Mouse (Mus musculus) lung, postnatal 25 days (tissue): ENCODE data around the gene Tbxas1.
A peak's percentile ranks its signal among the peaks of the same experiment; 100 is the strongest.

Experiments used
- DNase-seq: peaks from one replicate; pipeline ENCODE4 v3.0.0; 2022; ENCODE audit warnings: low spot score

Tbxas1 gene

DNA sequence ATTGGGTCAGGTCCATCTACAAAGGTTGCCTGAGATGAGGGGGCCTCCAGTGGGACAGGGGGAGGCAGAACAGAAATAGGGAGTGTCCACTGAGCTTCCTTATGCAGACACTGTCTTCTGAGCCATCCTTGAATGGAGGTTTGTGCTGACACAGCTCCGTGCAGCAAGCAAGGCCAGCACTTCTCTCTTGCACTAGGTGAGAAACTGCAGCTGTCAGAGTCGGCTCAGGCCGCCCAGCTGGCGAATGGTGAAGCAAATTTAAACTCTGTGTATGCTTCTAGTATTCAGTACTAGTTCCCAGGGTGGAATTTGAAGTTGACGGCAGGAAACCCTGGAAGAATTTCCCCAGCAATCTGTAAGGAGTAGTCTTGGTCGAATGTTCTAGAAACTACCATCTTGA, 175.6 kb downstream of the Tbxas1 start:
- no peak for DNase-seq

DNA sequence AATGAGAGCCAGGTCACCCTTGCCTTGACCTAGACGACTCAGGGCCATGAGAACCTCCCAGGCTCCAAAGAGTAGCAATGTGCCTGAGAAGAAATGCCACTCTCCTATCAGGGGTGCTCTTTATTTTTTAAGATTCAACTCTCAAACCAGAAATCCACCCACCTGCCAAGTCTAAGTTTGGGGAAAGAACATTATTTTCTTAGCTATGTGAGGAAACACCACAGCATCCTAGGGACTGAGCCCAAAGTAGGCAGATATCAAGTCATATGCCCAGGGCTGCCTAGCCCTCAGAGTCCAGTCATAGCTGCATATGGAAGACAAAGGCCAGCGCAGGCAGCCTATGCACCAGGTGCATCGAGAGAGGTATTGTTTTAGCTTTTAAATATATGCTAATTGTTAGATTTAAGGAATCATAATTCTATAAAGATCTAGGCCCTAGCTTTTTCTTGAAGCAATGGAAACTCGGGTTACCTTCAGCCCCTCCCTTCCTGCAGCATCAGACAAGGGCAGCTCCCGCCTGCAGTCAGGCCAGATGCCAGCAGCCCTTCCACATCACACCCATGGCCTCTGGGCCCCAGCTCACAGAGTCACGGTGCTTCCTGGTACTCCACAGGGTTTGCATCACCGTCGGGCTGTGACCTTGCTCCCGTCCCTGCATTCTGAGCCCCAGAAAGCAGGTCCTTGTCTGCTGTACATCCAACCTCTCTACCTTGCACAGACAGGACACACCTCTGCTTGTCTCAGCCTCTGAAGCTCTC, 176.8 kb downstream of the Tbxas1 start:
- DNase-seq, result no peak

DNA sequence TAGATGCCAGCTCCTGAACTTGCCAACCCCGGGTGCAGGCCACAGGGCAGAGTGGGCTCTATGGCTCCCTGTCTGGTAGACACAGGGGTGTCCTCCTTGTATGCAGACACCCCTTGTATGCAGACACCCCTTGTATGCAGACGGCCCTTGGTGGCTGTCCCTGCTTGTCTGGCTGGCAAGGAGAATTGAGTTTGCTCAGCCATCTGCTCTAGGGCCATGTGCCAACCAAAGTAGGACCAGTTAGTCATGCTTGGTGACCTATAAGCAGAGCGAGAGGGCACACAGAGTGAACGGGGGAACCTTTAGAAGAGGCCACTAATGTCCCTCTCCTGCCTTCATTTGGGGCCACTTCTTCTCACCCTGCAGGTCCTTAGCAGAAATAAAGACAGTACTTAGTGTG, 177.4 kb downstream of the Tbxas1 start:
- DNase-seq, result no peak

DNA sequence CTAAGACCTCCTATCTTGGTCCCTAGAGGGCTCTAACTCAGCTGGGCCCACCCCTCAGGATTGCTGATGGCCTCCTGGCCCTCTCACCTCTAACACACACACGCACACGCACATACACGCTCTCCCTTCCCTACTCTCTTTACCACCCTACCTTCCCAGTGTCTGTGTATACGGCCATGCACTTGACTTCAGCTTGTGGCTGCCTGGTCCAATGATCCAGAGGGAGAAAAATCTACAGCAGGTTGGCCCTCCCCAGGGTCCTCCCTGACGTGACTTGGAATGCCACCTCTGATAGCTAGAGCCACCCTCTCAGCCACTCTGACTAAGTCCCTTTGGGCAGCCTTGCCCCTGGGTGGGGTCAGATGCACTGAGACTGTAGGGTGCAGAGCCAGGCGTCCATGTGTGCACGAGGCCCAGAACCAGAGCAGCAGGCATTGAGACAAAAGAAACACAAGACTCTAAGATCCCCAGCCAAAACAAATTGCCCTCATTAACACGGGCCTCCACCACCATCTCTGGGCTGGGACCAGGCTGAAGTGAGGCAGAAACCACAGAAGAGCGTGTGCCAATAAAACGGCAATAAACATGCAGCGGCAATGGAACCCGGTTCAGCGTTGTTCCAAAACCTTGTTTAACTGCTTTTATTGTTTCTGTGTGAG, 179.1 kb downstream of the Tbxas1 start:
- no peak for DNase-seq

DNA sequence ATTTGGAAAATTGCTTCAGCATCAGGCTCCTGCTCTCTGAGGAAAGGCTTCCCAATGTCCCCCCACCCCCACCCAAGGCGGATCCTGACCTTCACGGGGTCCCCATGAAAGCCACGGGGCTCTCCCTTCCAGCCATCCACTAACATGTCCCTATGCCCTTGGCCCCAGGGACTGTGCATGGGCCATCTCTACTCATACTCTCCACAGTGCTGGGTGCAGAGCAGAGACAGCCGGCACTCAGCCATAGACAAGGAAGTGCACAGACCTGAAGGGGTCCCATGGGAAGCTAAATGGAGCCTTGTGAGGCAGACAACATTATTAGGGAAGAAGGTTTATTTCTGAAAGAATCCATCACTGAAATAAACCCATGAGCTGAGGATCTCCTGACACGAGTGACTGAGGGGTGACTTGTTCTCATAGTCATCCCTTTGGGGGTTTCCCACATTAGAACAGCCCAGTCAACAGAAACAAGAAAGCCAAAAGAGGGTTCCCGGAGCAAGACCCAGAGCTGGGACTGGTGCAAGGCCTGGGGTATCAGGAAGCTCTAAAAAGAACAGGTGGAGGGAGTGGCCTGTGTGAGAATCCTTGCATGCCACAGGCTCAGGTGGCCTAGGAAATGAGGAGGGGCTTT, 179.8 kb downstream of the Tbxas1 start:
- no peak for DNase-seq

GRCm38 (mm10) chr6:39055831-39056261, 180.6 kb downstream of the Tbxas1 start:
- DNase-seq, result no peak

GRCm38 (mm10) chr6:39057161-39057560, 182.0 kb downstream of the Tbxas1 start:
- no peak for DNase-seq

DNA sequence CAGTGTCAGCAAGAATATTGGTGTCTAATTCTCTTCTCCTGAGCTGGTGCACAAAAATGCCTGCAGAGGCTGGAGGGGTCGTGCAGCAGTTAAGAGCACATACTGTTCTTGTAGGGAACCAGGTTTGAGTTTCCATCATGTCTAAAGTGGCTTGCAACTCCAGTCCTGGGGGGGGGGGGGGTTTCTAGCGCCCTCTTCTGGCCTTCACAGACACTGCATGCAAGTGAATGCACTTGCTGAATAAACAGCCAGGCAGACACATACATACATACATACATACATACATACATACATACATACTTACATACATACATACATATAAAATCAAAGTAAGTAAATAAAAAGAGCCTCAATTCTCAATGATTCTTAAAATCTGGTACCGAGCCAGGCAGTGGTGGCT, 183.2 kb downstream of the Tbxas1 start:
- DNase-seq, result no peak

GRCm38 (mm10) chr6:39058936-39059335, 183.7 kb downstream of the Tbxas1 start:
- peak; percentile 37 for DNase-seq

DNA sequence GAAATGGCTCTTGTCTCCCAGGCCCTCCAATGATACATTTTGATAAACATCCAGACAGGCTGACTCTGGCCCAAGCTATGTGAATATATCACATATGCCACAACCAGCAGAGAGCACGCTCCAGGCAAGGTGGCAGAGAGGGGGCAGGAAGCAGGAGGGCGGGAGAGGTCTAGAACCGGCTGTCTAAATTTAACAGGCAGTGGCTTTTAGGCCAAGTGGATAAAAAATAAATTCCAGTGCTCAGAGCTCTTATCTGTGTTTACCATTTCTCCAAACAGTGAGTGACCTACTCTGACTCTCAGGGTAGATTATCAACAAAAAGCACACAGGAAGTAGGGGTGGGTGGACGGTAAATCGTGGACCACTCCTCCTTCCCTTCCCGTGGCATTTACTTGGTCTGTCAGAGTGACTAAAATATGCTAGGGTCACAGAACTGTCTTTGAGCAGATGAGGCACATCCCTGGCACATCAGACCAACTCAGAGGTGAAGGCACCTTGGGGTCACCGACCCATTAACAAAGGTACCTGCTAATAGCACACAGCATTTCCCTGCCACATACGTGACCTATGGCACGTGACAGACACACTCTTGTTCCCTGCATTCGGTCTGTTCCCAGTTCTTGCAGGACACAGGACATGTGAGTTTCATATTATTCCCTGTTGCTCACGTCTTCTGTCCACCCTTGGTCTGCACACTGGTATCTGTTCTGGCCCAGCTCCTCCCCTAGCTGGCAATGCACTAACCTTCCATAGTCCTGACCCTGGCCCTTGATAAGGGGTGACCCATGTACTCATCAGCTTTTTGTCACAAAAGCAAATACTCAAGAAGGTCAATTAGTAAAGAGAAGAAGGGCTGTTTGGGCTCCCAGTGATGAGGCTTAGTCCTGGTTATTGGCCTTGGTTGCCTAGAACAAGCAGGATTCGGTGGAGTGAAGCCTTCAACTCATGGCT, 184.6 kb downstream of the Tbxas1 start:
- DNase-seq, result peak; percentile 77

DNA sequence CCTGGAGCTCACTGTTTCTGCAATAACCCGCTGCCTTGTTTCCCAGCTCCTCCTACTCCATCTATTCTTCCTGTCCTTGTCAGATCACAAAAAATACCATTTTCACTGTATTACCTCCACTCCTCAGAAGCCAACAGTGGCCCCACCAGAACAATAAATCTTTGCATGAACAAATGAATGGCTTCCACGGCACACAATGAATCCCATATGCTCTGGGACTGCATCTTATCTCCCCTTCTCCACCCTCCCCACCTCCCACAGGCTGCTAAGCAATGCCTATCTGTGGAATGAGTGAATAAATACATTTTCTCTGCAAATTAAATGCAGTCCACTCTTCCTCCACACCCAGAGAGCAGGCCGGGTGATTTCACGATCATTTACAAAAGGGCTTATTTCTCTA, 186.0 kb downstream of the Tbxas1 start:
- DNase-seq, result no peak

DNA sequence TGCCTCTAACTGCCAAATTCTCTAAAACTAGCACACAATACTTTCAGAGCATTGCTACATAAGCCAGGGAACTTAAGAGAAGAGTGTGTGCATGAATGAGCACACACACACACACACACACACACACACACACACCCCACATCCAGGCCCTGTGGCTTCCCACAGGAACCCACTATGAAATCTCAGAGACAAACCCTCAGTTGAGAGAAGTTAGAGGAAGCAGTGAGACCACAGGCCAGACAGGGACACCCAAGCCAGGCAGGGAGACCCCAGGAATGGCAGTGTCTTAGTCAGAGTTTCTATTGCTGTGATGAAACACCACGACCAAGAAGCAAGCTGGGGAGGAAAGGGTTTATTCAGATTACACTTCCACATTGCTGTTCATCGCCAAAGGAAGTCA, 188.3 kb downstream of the Tbxas1 start:
- no peak for DNase-seq

GRCm38 (mm10) chr6:39066935-39067578, 191.9 kb downstream of the Tbxas1 start:
- peak; percentile 79 for DNase-seq

- no peak for DNase-seq
Measured at GRCm38 (mm10) chr6:39072664-39073063, 197.5 kb downstream of the Tbxas1 start.

GRCm38 (mm10) chr6:39074186-39074585, 199.0 kb downstream of the Tbxas1 start:
- DNase-seq, result no peak

DNA sequence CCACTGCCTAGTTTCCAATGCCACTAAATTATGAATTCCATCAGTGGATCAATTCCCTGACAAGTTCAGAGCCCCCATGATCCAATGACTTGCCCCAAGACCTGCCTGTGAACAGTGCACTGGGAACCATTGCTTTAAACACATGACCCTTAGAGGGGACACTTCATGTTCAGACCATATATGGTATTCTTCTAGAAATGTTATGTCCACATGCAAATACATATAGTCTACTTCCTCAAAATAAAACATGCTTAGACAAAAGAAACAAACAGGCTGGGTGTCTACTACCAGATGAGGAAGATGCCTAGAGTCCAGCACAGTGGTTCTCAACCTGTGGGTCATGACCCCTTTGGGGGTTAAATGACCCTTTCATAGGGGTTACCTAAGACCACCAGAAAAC, 201.3 kb downstream of the Tbxas1 start:
- no peak for DNase-seq

DNA sequence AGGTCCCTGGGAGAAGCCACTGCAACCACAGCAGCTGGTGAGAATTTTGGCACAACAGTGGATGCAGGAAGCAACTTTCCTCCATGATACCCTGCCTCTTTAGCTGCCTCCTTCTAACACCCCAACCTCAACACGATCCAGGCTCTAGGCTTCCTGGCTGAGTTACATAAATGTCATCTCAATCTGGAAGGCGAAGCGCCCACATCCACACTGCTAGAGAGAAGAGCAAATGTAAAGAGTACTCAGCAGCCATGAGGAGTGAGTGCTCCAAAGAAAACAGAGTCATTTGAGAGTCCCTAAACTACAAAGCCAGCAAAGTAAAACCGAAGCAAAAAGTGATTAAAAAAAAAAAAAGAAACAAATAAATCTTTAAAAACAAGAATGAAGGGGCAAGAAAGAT, 229.4 kb downstream of the Tbxas1 start:
- no peak for DNase-seq

DNA sequence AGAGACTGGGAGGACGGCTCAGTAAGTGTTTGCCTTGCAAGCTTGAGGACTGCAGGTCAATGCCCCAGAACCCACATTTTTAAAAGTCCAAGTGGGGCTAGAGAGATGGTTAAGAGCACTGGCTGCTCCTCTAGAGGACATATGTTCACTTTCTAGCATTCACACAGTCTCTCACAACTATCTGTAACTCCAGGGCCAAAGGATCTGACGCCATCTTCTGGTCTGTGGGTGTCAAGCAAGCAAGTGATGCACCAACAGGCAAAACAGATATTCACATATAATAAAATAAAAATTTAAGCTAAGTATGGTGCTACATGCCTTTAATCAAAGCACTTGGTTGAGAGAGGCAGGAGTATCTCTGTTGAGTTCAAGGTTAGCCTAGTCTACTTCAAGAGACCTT, 231.6 kb downstream of the Tbxas1 start:
- no peak for DNase-seq

DNA sequence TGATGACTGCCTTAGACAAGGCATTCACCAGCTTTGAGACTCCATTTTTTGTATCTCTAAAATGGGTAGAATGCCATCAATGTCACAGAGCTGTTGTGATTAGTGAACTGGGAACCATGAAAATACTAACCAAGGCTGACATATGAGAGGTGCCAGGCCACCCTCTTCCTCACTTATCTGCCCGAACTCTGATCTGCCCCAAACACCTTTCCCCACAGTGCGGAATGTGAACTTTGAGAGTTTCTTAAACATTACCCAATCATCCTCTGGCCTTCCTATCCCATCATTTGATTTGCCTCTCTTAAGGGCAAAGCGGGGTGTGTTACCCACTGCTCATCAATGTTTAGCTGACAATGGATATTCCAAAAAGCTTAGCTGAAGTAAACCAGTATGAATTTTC, 237.5 kb downstream of the Tbxas1 start:
- no peak for DNase-seq

DNA sequence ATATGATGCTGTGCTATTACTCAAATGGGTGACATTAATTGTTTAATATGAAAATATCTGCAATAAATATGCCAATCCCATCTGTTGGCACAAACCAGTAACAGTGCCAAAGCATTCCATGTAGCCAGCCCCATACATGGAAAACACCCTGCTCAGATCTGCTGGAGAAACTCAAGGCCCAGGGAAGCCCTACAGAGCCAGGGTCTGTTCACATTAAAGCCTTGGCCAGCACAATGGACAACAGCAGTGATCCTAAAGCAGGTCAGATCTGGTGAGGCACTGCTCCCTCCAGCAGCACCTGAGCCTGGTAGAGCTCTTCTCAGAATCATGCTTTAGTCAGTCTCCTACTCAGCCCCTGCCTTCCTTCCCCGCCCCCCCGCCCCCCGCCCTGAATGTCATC, 237.9 kb downstream of the Tbxas1 start:
- no peak for DNase-seq

- no peak for DNase-seq
Measured at GRCm38 (mm10) chr6:39115438-39115837, 240.2 kb downstream of the Tbxas1 start.
